Mouse (Mus musculus): ENCODE data around the gene Adam19.

DNA sequence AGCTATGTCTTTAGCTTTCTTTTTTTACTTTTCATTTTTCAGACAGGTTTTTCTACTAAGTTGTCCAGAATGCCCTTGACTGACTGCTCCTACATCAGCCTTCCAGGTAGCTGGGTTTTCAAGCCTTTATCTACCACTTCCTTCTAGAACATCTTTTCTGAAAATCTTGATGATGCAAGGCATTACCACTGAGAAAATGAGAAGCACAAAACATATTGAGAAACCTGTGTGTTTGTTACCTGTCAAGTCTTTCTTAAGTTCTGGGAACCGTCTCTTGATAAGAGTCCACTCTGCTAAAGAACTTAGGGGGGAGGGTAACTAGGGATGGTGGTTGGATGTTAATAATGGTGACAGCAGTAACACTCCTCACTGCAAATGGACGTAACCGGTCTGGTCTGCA lies 19.7 kb downstream of the Adam19 start:
- TF ChIP-seq CTCF (IDR thresholded peaks at IDR 0.05; ENCODE audit: control insufficient read depth, insufficient read depth, insufficient read length) (no peak), CEBPB (IDR thresholded peaks at IDR 0.05; ENCODE audit: low read depth) (no peak), MAX (IDR thresholded peaks at IDR 0.05) (no peak), USF1 (IDR thresholded peaks at IDR 0.05; ENCODE audit: low read depth) (no peak), MYOG (IDR thresholded peaks at IDR 0.05; ENCODE audit: control insufficient read depth, extremely low read depth, insufficient read length) (no peak)

All from C2C12 (cell line).